Mouse (Mus musculus): Measurements from ENCODE around the gene Ndufs7. TPM values are rescaled to one million over a fixed set of nuclear protein-coding genes. Genes with fewer than 3 reads are reported as not detected.

Gene Ndufs7
- total and polyA plus RNA-seq, 3 experiments, result 154 to 282 (median 222) TPM

DNA sequence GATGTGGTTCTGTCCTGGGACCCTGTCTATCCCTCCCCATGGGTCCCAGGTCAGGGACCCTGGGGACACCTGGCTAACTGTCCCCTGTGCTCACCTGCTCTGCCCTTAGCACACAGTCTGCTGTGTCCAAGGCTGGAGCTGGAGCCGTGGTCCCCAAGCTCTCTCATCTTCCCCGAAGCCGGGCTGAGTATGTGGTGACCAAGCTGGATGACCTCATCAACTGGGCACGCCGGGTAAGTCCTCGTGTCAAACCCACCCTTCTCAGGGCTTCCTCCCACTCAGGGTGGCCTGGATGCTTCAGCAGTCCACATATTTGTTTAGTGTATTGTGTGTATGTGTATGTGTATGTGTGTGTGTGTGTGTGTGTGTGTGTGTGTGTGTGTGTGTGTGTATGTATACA, 4.6 kb downstream of the Ndufs7 start:
- Histone ChIP-seq H3K27ac (ENCODE audit: insufficient read depth, low read depth) (no peak overlapping the region), H3K4me2 (ENCODE audit: insufficient read depth, low read depth, poor library complexity, severe bottlenecking) (no peak overlapping the region), H3K9me3 (replicated peaks; ENCODE audit: low read length) (no peaks in the 10 kb centered on the region), H3K79me2 (replicated peaks; ENCODE audit: control insufficient read depth, extremely low read depth, insufficient read depth, poor library complexity, severe bottlenecking) (peaks cover 21% of the 10 kb centered on the region), H3K9ac (ENCODE audit: insufficient read depth, low read depth) (no peak overlapping the region), H3K27me3 (replicated peaks) (no peaks in the 10 kb centered on the region), H3K4me3 (replicated peaks in 1 of 3; ENCODE audit: low read depth in 2 of 3, low read length in 2 of 3, poor library complexity in 1 of 3) (no peak overlapping the region), H3K36me3 (replicated peaks in 1 of 2; ENCODE audit: control insufficient read depth in 1 of 2, insufficient read depth in 1 of 2, low read length in 1 of 2) (peaks cover 60 to 80% of the 10 kb centered on the region in 2 experiments), H3K4me1 (ENCODE audit: control insufficient read depth in 1 of 2, insufficient read depth in 2 of 2) (peaks cover 4 to 27% of the 10 kb centered on the region in 2 experiments)
- in situ Hi-C loops (cut with MboI; ENCODE audit: low pct_ligation_motif_present, low pct_unique_long_range_greater_than_20kb, low sequenced_read_pairs) (no loop called here), dilution Hi-C loops (cut with MboI; ENCODE audit: extremely low pct_ligation_motif_present, extremely low pct_unique_long_range_greater_than_20kb, low sequenced_read_pairs) (no loop called here)
- TF ChIP-seq MAFK (IDR thresholded peaks at IDR 0.05; ENCODE audit: insufficient replicate concordance, low read length) (no peak), USF1 (IDR thresholded peaks at IDR 0.05; ENCODE audit: low read depth, low read length) (no peak)
- no peak for DNase-seq (ENCODE audit: extremely low read depth)

DNA sequence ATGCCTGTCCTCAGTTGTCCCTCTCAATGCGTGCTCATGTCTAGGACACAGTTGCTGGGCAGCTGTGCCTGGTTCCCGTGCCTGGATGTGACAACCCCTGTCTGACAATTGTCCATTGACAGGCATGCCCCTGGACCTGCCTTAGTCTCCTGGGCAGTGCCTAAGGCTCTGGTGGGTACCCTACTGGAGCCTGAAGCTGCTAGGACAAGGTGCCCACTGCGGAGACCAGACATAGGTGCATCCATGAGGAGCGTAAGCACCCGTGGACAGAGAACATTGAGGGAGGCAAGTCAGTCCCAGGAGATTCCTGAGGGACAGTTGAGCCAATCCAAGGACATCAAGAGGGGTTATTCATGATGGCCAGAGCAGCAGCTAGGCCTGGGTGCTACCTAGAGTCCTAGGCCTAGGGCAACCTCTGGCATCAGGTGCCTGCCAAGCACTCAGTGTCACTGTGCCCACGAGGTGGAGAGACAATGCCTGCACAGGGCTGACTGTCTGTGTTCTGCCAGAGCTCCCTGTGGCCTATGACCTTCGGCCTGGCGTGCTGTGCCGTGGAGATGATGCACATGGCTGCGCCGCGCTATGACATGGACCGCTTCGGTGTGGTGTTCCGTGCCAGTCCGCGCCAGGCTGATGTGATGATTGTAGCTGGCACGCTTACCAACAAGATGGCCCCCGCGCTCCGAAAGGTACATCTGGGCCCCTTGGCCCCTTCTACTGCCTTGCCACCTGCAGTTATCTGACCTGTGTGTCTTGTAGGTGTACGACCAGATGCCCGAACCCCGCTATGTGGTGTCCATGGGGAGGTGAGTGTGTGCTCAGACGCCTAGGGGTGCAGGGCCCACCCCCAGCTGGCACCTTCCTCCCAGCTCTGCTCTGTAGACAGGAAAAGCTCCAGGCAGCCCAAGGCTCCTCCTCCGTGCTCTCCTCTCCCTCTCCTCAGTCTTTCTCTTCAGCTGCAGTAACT, 5.7 kb downstream of the Ndufs7 start:
- H3K27ac ChIP-seq (ENCODE audit: insufficient read depth, low read depth), result no peak overlapping the region
- no peaks in the 10 kb centered on the region for H3K27me3 ChIP-seq (replicated peaks)
- H3K36me3 ChIP-seq (replicated peaks in 1 of 2; ENCODE audit: control insufficient read depth in 1 of 2, insufficient read depth in 1 of 2, low read length in 1 of 2), result peaks cover 68 to 91% of the 10 kb centered on the region in 2 experiments
- H3K9me3 ChIP-seq (replicated peaks; ENCODE audit: low read length), result no peaks in the 10 kb centered on the region
- H3K4me3 ChIP-seq (replicated peaks in 1 of 3; ENCODE audit: low read depth in 2 of 3, low read length in 2 of 3, poor library complexity in 1 of 3), result no peak overlapping the region
- dilution Hi-C loops (cut with MboI; ENCODE audit: extremely low pct_ligation_motif_present, extremely low pct_unique_long_range_greater_than_20kb, low sequenced_read_pairs), result no loop called here
- DNase-seq (ENCODE audit: extremely low read depth), result no peak
- in situ Hi-C loops (cut with MboI; ENCODE audit: low pct_ligation_motif_present, low pct_unique_long_range_greater_than_20kb, low sequenced_read_pairs), result no loop called here
- no peak overlapping the region for H3K4me2 ChIP-seq (ENCODE audit: insufficient read depth, low read depth, poor library complexity, severe bottlenecking)
- peaks cover 20% of the 10 kb centered on the region for H3K79me2 ChIP-seq (replicated peaks; ENCODE audit: control insufficient read depth, extremely low read depth, insufficient read depth, poor library complexity, severe bottlenecking)
- TF ChIP-seq POLR2A (IDR thresholded peaks at IDR 0.05; ENCODE audit: low read depth, low read length), result no peak
- TF ChIP-seq ZC3H11A (IDR thresholded peaks at IDR 0.05; ENCODE audit: low read depth, low read length), result no peak
- no peak for TF ChIP-seq CTCF (conservative IDR thresholded peaks at IDR 0.05 in 1 of 2, IDR thresholded peaks at IDR 0.05 in 1 of 2; ENCODE audit: low read depth in 2 of 2, low read length in 2 of 2)
- TF ChIP-seq TBP (conservative IDR thresholded peaks at IDR 0.05; ENCODE audit: low read depth, low read length), result no peak
- TF ChIP-seq GABPA (IDR thresholded peaks at IDR 0.05; ENCODE audit: insufficient replicate concordance, low read depth, low read length), result no peak
- H3K9ac ChIP-seq (ENCODE audit: insufficient read depth, low read depth), result no peak overlapping the region
- H3K4me1 ChIP-seq (ENCODE audit: control insufficient read depth in 1 of 2, insufficient read depth in 2 of 2), result peaks cover 4 to 27% of the 10 kb centered on the region in 2 experiments

DNA sequence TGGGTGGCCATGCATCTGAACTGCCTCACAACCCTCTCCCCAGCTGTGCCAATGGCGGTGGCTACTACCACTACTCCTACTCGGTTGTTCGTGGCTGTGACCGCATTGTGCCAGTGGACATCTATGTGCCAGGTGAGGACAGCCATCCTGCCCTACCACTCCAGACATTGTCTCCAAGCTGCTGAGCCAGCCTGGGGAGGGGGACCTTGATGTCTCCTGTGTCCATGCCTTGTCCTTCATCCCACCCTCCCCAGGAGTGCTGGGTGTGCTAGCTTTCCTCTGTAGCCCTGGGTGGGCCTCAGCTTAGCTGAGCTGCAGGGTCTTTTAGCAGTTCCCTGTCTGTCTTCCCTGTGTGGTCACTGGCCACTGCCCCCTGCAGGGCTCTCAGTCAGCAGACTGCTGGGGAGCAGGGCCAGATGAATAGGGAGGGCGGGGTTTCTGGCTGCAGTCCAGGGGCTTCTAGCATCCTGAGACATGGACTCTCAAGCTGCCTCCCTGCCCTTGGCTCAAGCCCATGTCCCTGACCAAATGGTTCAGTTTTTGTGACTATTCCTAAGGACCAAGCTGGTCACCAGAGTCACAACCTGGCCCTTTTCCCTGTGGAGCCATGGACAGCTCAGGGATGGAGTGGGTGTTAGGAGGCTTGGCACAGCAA, 7.1 kb downstream of the Ndufs7 start:
- TF ChIP-seq EP300 (IDR thresholded peaks at IDR 0.05; ENCODE audit: low read length) (no peak), MYC (IDR thresholded peaks at IDR 0.05; ENCODE audit: low read depth, low read length) (no peak), JUN (IDR thresholded peaks at IDR 0.05; ENCODE audit: insufficient read depth, low read depth, low read length) (no peak), POLR2AphosphoS2 (IDR thresholded peaks at IDR 0.05; ENCODE audit: low read depth, low read length) (no peak), CTCF (conservative IDR thresholded peaks at IDR 0.05 in 1 of 2, IDR thresholded peaks at IDR 0.05 in 1 of 2; ENCODE audit: low read depth in 2 of 2, low read length in 2 of 2) (no peak), ZC3H11A (IDR thresholded peaks at IDR 0.05; ENCODE audit: low read depth, low read length) (no peak), RAD21 (IDR thresholded peaks at IDR 0.05; ENCODE audit: low read depth, low read length) (no peak), TBP (conservative IDR thresholded peaks at IDR 0.05; ENCODE audit: low read depth, low read length) (no peak), ZKSCAN1 (IDR thresholded peaks at IDR 0.05; ENCODE audit: borderline replicate concordance, low read depth, low read length) (no peak), USF1 (IDR thresholded peaks at IDR 0.05; ENCODE audit: low read depth, low read length) (no peak), JUND (conservative IDR thresholded peaks at IDR 0.05; ENCODE audit: low read depth, low read length) (no peak), MXI1 (IDR thresholded peaks at IDR 0.05; ENCODE audit: low read depth, low read length) (no peak), E2F4 (IDR thresholded peaks at IDR 0.05; ENCODE audit: insufficient replicate concordance, low read depth, low read length) (no peak), MAFK (IDR thresholded peaks at IDR 0.05; ENCODE audit: insufficient replicate concordance, low read length) (no peak)
- no peak for DNase-seq (ENCODE audit: extremely low read depth)
- dilution Hi-C loops (cut with MboI; ENCODE audit: extremely low pct_ligation_motif_present, extremely low pct_unique_long_range_greater_than_20kb, low sequenced_read_pairs), result no loop called here

More for the DNA sequence above, 7.1 kb downstream of the Ndufs7 start:
- Histone ChIP-seq H3K4me3 (replicated peaks in 1 of 3; ENCODE audit: low read depth in 2 of 3, low read length in 2 of 3, poor library complexity in 1 of 3) (no peak overlapping the region), H3K36me3 (replicated peaks in 1 of 2; ENCODE audit: control insufficient read depth in 1 of 2, insufficient read depth in 1 of 2, low read length in 1 of 2) (peaks cover 68 to 87% of the 10 kb centered on the region in 2 experiments), H3K9me3 (replicated peaks; ENCODE audit: low read length) (no peaks in the 10 kb centered on the region), H3K4me2 (ENCODE audit: insufficient read depth, low read depth, poor library complexity, severe bottlenecking) (no peak overlapping the region), H3K27me3 (replicated peaks) (no peaks in the 10 kb centered on the region), H3K79me2 (replicated peaks; ENCODE audit: control insufficient read depth, extremely low read depth, insufficient read depth, poor library complexity, severe bottlenecking) (peaks cover 6% of the 10 kb centered on the region), H3K4me1 (ENCODE audit: control insufficient read depth in 1 of 2, insufficient read depth in 2 of 2) (peaks cover 4 to 23% of the 10 kb centered on the region in 2 experiments), H3K27ac (ENCODE audit: insufficient read depth, low read depth) (no peak overlapping the region), H3K9ac (ENCODE audit: insufficient read depth, low read depth) (no peak overlapping the region)
- in situ Hi-C loops (cut with MboI; ENCODE audit: low pct_ligation_motif_present, low pct_unique_long_range_greater_than_20kb, low sequenced_read_pairs), result no loop called here
